Mouse (Mus musculus): ENCODE data around the gene Ccdc116. TPM values are rescaled to one million over a fixed set of nuclear protein-coding genes. Genes with fewer than 3 reads are reported as not detected.

Ccdc116 gene
- polyA plus RNA-seq, 1 experiment from 2014 or later = 0.13 TPM

- H3K27ac ChIP-seq (ENCODE audit: low read depth) = no peak overlapping the region
- DNase-seq (no peak), ATAC-seq (no peak)
- TF ChIP-seq EP300 (IDR thresholded peaks at IDR 0.05; ENCODE audit: low read depth) (no peak), CTCF (IDR thresholded peaks at IDR 0.05; ENCODE audit: low read depth) (no peak)
- H3K27me3 ChIP-seq (ENCODE audit: insufficient read depth, low read length) = no peaks in the 10 kb centered on the region
- peak overlapping the region; percentile 96 for H3K4me2 ChIP-seq (ENCODE audit: low read depth, low read length)
- H3K9me3 ChIP-seq (ENCODE audit: low read length) = no peaks in the 10 kb centered on the region
- 46% methylated on average over 7 of the region's 7 CpGs for WGBS (ENCODE audit: insufficient replicate concordance)
- H3K4me3 ChIP-seq (ENCODE audit: low read depth, low read length) = peak overlapping the region; percentile 68
- no peak overlapping the region for H3K9ac ChIP-seq (replicated peaks)
- peaks cover 11% of the 10 kb centered on the region; the same call in 1 of the 2 replicates for H3K4me1 ChIP-seq (ENCODE audit: insufficient read depth)
- no peaks in the 10 kb centered on the region for H3K36me3 ChIP-seq (replicated peaks; ENCODE audit: insufficient read depth, low read length)
These were observed 14.2 kb downstream of the Ccdc116 start for GRCm38 (mm10) chr16:17132906-17133200.

- H3K9ac ChIP-seq (replicated peaks) = peak within 1 kb of the TSS; percentile 72
- no peak within 1 kb of the TSS for H3K27ac ChIP-seq (ENCODE audit: low read depth)
- no peaks in the 10 kb centered on the region for H3K9me3 ChIP-seq (ENCODE audit: low read length)
- peaks cover 11% of the 10 kb centered on the region; the same call in 1 of the 2 replicates for H3K4me1 ChIP-seq (ENCODE audit: insufficient read depth)
- no peaks in the 10 kb centered on the region for H3K36me3 ChIP-seq (replicated peaks; ENCODE audit: insufficient read depth, low read length)
- H3K4me3 ChIP-seq (ENCODE audit: low read depth, low read length) = peak within 1 kb of the TSS; percentile 68
- no peak; the same call in none of the 2 replicates for TF ChIP-seq CTCF (IDR thresholded peaks at IDR 0.05; ENCODE audit: low read depth)
- TF ChIP-seq EP300 (IDR thresholded peaks at IDR 0.05; ENCODE audit: low read depth) = no peak
- under 1% methylated on average over 46 of the region's 47 CpGs for WGBS (ENCODE audit: insufficient replicate concordance)
- peak; percentile 98 for DNase-seq
- peak; percentile 98 for ATAC-seq
- no peaks in the 10 kb centered on the region for H3K27me3 ChIP-seq (ENCODE audit: insufficient read depth, low read length)
- peak within 1 kb of the TSS; percentile 96 for H3K4me2 ChIP-seq (ENCODE audit: low read depth, low read length)
These were observed 14.7 kb downstream of the Ccdc116 start, which contains the start of gene Sdf2l1 for GRCm38 (mm10) chr16:17132089-17132905. Gene Sdf2l1, minus strand, starts transcription at chr16:17132383.

- DNase-seq = peak; percentile 47
- Histone ChIP-seq H3K27ac (ENCODE audit: low read depth) (no peak overlapping the region), H3K4me1 (ENCODE audit: insufficient read depth) (peaks cover 11% of the 10 kb centered on the region; the same call in 1 of the 2 replicates), H3K4me3 (ENCODE audit: low read depth, low read length) (peak overlapping the region; percentile 68), H3K9ac (replicated peaks) (peak overlapping the region; percentile 72), H3K36me3 (replicated peaks; ENCODE audit: insufficient read depth, low read length) (no peaks in the 10 kb centered on the region), H3K27me3 (ENCODE audit: insufficient read depth, low read length) (no peaks in the 10 kb centered on the region), H3K4me2 (ENCODE audit: low read depth, low read length) (peak overlapping the region; percentile 96), H3K9me3 (ENCODE audit: low read length) (no peaks in the 10 kb centered on the region)
- TF ChIP-seq EP300 (IDR thresholded peaks at IDR 0.05; ENCODE audit: low read depth) (no peak), CTCF (IDR thresholded peaks at IDR 0.05; ENCODE audit: low read depth) (peak; percentile 66; the same call in 1 of the 2 replicates)
- 3% methylated on average over 43 of the region's 43 CpGs for WGBS (ENCODE audit: insufficient replicate concordance)
- ATAC-seq = no peak
These were observed 15.6 kb downstream of the Ccdc116 start for GRCm38 (mm10) chr16:17131191-17132088.

- no peak overlapping the region for H3K9ac ChIP-seq (replicated peaks)
- H3K27me3 ChIP-seq (ENCODE audit: insufficient read depth, low read length) = no peaks in the 10 kb centered on the region
- TF ChIP-seq EP300 (IDR thresholded peaks at IDR 0.05; ENCODE audit: low read depth) (no peak), CTCF (IDR thresholded peaks at IDR 0.05; ENCODE audit: low read depth) (peak; percentile 90)
- H3K4me1 ChIP-seq (ENCODE audit: insufficient read depth) = peaks cover 27% of the 10 kb centered on the region
- H3K4me3 ChIP-seq (ENCODE audit: low read depth, low read length) = no peak overlapping the region
- 87% methylated on average over 1 of the region's 1 CpGs for WGBS (ENCODE audit: insufficient replicate concordance)
- peak; percentile 60 for DNase-seq
- no peak overlapping the region for H3K27ac ChIP-seq (ENCODE audit: low read depth)
- ATAC-seq = no peak
- no peaks in the 10 kb centered on the region for H3K36me3 ChIP-seq (replicated peaks; ENCODE audit: insufficient read depth, low read length)
- H3K4me2 ChIP-seq (ENCODE audit: low read depth, low read length) = no peak overlapping the region
- H3K9me3 ChIP-seq (ENCODE audit: low read length) = no peaks in the 10 kb centered on the region
These were observed 19.7 kb downstream of the Ccdc116 start for GRCm38 (mm10) chr16:17127292-17127691.

- ATAC-seq (peak; percentile 98), DNase-seq (peak; percentile 87)
- no peak for TF ChIP-seq CTCF (IDR thresholded peaks at IDR 0.05; ENCODE audit: low read depth)
- no peak for TF ChIP-seq EP300 (IDR thresholded peaks at IDR 0.05; ENCODE audit: low read depth)
- Histone ChIP-seq H3K9me3 (ENCODE audit: low read length) (no peaks in the 10 kb centered on the region), H3K4me1 (ENCODE audit: insufficient read depth) (peaks cover 21% of the 10 kb centered on the region), H3K36me3 (replicated peaks; ENCODE audit: insufficient read depth, low read length) (no peaks in the 10 kb centered on the region), H3K4me2 (ENCODE audit: low read depth, low read length) (peak within 1 kb of the TSS; percentile 75), H3K27ac (ENCODE audit: low read depth) (no peak within 1 kb of the TSS), H3K9ac (replicated peaks) (peak within 1 kb of the TSS; percentile 58), H3K27me3 (ENCODE audit: insufficient read depth, low read length) (no peaks in the 10 kb centered on the region), H3K4me3 (ENCODE audit: low read depth, low read length) (peak within 1 kb of the TSS; percentile 50)
- WGBS (ENCODE audit: insufficient replicate concordance) = under 1% methylated on average over 25 of the region's 25 CpGs
These were observed 22.0 kb downstream of the Ccdc116 start, which contains the start of gene 2610318N02Rik for GRCm38 (mm10) chr16:17124871-17125520. Gene 2610318N02Rik, minus strand, starts transcription at chr16:17125167.
